Mouse (Mus musculus): Measurements from ENCODE around the gene Lyz2.
"Not testable (repeated sequence)": the region's sequence is repeated elsewhere in the genome, so short reads cannot be mapped to it uniquely, and the experiment has no call there.

Lyz2 gene

DNA sequence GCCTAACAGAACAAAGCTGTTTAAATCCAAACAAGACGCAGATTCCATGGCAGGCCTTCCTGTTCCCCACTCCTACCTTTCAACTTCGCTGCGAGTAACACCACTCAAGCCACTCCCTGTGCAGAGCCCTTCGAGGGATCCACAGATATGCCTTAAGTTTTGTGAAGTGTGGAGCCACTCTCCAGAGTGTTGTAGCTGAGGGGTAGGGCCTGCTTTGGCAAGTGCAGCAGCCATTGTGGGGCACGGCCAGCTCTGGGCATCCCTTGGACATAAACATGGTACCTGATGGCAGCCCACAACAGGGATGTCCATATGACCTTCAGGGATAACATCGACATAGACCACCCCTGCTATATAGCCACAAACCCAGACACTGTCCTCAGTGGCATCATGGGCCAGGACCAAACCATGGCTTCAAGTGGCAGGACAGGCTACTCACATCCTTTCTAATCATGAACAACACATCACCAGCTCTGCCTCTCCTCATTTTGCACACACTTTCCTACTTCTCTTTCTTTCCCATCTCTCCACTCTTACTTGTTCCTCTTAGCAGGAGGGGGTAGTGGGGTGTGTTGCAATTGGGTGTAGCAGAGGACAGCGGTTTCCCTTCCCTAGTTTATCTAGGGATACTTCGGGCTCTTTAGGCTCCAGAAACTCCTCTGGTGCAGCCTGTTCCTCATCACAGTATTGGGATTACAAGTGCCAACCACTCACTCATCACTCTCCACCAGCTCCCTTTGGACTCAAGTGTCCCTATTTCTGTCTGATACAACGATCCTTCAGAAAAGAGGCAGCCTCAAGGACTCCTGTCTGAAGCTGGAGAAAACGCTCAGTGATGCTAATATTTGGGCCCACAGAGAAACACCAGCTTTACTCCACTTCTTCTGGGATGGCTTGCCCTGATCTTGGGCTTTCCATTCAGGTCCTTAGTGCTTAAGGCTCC, 2.7 kb upstream of the Lyz2 start:
- no peak for DNase-seq (ENCODE audit: low spot score)

DNA sequence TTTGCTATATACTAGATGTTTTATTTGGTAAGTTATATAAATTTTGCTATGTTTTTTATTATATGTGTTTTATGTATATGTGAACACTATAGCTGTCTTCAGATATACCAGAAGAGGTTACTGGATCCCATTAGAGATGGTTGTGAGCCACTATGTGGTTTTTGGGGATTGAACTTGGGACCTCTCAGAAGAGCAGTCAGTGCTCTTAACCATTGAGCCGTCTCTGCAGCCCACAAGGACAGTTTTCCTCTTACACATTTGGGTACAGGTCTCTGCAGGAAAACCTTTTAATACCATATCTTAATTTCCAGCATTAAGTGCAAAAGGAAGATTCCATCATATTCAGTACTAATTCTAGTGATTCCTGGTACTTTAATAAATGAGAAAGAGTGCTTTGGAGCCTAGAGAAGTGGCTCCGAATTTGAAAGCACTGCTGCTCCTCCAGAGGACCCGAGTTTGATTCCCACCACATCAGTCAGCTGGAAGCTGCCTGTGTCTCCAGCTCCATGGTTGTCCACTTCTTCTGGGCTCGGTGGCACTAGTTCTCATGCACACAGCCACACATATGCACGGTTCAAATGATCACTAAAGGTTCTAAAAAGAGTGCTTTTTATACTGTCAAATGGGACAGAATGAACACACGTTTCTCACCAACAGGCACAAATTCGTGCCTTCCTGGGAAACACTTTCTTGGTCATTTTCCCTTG, 1.9 kb upstream of the Lyz2 start:
- DNase-seq (ENCODE audit: low spot score), result no peak

- DNase-seq (ENCODE audit: low spot score), result not testable (repeated sequence)
Measured at GRCm38 (mm10) chr10:117283196-117283595, 1.1 kb upstream of the Lyz2 start.

DNA sequence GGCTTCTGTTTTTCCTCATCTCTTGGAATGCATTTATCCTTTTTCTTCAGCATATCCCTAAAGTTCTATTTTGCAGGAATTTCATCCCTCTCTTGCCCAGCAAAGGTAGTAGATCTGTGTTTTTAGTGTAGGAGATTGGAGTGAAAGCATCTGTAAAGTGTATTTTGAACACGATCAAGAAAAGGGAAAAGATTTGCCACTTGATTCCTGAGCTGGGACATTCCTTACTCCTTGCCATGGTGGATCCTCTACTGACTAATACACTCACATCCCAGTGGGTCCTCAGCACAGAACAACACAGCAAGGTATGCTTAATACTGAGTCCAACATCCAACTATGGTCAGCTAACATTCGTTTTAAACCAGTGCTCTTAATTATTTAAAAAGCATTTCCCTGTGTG, 430 bp upstream of the Lyz2 start:
- no peak for DNase-seq (ENCODE audit: low spot score)

- no peak for DNase-seq (ENCODE audit: low spot score)
Measured at GRCm38 (mm10) chr10:117281381-117281920, 670 bp downstream of the Lyz2 start.

- no peak for DNase-seq (ENCODE audit: low spot score)
Measured at GRCm38 (mm10) chr10:117280000-117280399, 2.1 kb downstream of the Lyz2 start.

DNA sequence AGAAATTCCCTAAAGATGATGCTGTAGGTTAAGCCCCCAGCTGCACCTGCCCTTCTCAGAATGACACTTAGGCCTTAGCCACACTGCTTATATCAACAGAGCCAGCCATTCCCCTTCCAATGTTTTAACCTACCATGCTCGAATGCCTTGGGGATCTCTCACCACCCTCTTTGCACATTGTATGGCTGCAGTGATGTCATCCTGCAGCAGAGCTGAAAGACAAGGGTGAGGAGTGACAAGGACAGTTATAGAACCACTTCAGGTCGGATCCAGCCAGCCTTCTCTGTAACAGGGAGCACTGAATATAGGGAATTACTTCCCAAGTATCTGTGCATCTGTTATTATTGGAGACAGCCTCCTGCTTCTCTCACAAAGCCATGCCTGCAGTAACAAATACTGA, 3.6 kb downstream of the Lyz2 start:
- not testable (repeated sequence) for DNase-seq (ENCODE audit: low spot score)

DNA sequence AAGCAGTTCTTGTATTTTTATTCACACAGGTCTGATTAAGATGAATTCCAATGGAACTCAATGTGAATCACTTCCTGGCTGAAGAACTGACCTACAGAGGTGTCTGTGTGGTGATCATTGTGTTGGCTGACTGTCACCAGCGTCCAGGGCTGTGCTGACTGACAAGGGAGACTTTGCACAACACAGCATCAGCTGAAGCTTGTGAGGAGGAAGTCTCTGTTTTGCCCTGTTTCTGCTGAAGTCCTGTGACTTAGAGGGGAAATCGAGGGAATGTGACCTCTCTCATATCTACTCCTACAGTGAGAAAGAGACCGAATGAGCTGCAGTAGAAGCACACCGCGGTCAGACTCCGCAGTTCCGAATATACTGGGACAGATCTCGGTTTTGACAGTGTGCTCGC, 4.3 kb downstream of the Lyz2 start:
- DNase-seq (ENCODE audit: low spot score), result not testable (repeated sequence)

- DNase-seq (ENCODE audit: low spot score), result no peak
Measured at GRCm38 (mm10) chr10:117275681-117276369, 6.3 kb downstream of the Lyz2 start.

- DNase-seq (ENCODE audit: low spot score), result not testable (repeated sequence)
Measured at GRCm38 (mm10) chr10:117274645-117275044, 7.5 kb downstream of the Lyz2 start.

DNA sequence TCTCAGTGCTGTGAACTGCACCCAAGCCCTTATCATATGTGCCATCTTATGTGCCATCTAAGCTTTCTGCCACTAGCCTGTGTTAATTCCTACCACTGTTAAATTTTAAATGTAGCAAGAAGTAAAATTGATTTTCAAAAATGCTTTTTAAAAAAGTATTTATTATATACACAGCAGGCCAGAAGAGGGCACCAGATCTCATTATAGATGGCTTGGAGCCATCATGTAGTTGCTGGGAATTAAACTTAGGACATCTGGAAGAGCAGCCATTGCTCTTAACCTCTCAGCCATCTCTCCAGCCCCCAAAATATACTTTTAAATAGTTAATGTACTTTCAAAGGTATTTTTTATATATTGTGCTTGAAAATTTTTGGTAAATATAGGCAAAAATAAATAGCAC, 10.1 kb downstream of the Lyz2 start:
- no peak for DNase-seq (ENCODE audit: low spot score)

- DNase-seq (ENCODE audit: low spot score), result no peak
Measured at GRCm38 (mm10) chr10:117259870-117260269, 22.3 kb downstream of the Lyz2 start.

DNA sequence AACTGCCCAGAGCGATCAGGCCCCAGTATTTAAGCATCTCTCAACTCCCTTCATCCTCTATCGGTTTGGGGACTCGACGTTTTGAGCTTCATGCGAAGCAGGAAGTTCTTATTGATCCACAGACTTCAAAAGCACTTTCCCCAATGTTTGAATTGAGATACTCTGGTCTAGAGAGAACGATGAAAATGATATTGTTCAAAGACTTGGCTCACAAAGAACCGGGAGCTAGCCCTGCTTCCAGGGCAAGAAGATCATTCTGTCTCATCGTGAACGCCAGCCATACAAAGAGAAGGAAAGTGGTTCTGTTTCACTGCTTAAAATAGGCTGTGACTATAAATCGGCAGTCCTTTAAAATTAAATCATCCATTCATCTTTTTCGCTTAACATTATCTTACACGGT, 43.5 kb downstream of the Lyz2 start, which contains the start of gene 9530003J23Rik:
Gene 9530003J23Rik, minus strand, starts transcription at position 101 of the 400 bp plus-strand sequence.
- no peak for DNase-seq (ENCODE audit: low spot score)

GRCm38 (mm10) chr10:117235866-117236265, 46.3 kb downstream of the Lyz2 start:
- DNase-seq (ENCODE audit: low spot score), result no peak

DNA sequence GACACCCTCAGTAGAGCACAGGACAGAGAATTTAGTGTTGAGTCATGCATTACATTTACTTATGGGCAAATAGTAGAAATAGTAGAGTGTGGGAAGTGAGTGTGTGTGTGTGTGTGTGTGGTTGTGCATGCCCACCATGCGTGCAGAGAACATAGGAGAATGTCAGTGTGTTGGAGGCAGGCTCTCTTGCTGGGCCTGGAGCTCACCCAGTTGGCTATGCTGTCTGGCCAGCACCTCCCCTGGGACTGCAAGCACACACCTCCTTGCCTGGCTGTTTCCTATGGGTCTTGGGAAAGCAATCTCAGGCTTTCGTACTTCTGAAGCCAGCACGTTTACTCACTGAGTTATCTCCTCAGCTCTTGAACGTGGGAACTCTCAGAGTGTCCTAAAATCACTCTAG, 47.3 kb downstream of the Lyz2 start:
- no peak for DNase-seq (ENCODE audit: low spot score)

GRCm38 (mm10) chr10:117229826-117230225, 52.3 kb downstream of the Lyz2 start:
- no peak for DNase-seq (ENCODE audit: low spot score)

All from ovary, postnatal 14 days (tissue).